Mouse (Mus musculus): ENCODE measurements around the gene Atp2b1. TPM values are rescaled to one million over a fixed set of nuclear protein-coding genes. Genes with fewer than 3 reads are reported as not detected.

Gene Atp2b1
- total and polyA plus RNA-seq, 3 experiments: 25.0 to 41.7 (median 31.7) TPM

DNA sequence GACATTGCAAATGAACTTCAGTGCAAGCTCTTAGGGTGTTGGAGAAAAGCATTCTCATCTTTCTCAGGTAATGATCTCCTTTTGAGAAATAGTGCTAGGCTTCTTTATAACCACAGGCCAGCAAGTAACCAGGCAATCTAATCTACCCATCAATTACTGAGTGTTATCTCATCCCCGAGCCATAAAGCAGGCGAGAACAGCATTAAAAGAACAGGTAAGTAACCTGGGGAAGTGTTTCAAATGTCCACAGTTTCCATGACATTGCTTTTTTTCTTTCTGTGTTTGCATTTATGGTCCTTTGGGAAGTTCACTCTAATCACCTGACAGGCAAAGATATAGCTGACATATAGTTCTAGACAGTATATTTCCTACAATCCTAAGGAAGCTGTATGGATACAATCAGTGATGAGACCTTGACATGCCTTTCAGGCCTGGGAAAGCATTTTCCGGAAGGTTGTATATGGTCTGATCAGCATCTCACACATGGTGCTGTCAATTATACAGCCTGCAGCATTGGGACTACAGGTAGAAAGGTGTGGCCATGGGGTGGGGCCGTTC, 45.8 kb upstream of the Atp2b1 start:
- no peaks in the 10 kb centered on the region for H3K9me3 ChIP-seq (replicated peaks; ENCODE audit: low read length)
- TF ChIP-seq E2F4 (IDR thresholded peaks at IDR 0.05; ENCODE audit: insufficient replicate concordance, low read depth, low read length): no peak
- no peak for TF ChIP-seq MAX (IDR thresholded peaks at IDR 0.05; ENCODE audit: low read length)
- TF ChIP-seq ETS1 (conservative IDR thresholded peaks at IDR 0.05; ENCODE audit: low read depth, low read length): no peak
- TF ChIP-seq ZC3H11A (IDR thresholded peaks at IDR 0.05; ENCODE audit: low read depth, low read length): no peak
- no peak for TF ChIP-seq JUN (IDR thresholded peaks at IDR 0.05; ENCODE audit: insufficient read depth, low read depth, low read length)
- no peak for TF ChIP-seq MYC (IDR thresholded peaks at IDR 0.05; ENCODE audit: low read depth, low read length)
- no peak for TF ChIP-seq CHD1 (IDR thresholded peaks at IDR 0.05; ENCODE audit: low read depth, low read length)
- TF ChIP-seq NRF1 (IDR thresholded peaks at IDR 0.05; ENCODE audit: low read depth, low read length): no peak
- no peak for TF ChIP-seq IRF4 (IDR thresholded peaks at IDR 0.05; ENCODE audit: low read depth, low read length)
- no peaks in the 10 kb centered on the region for H3K36me3 ChIP-seq (replicated peaks in 1 of 2; ENCODE audit: control insufficient read depth in 1 of 2, insufficient read depth in 1 of 2, low read length in 1 of 2)
- no peak overlapping the region for H3K4me2 ChIP-seq (ENCODE audit: insufficient read depth, low read depth, poor library complexity, severe bottlenecking)
- H3K4me3 ChIP-seq (replicated peaks in 1 of 3; ENCODE audit: low read depth in 2 of 3, low read length in 2 of 3, poor library complexity in 1 of 3): no peak overlapping the region
- H3K9ac ChIP-seq (ENCODE audit: insufficient read depth, low read depth): no peak overlapping the region
- no peaks in the 10 kb centered on the region for H3K27me3 ChIP-seq (replicated peaks)
- no peaks in the 10 kb centered on the region for H3K4me1 ChIP-seq (ENCODE audit: control insufficient read depth in 1 of 2, insufficient read depth in 2 of 2)
- in situ Hi-C loops (cut with MboI; ENCODE audit: low pct_ligation_motif_present, low pct_unique_long_range_greater_than_20kb, low sequenced_read_pairs) (no loop called here), dilution Hi-C loops (cut with MboI; ENCODE audit: extremely low pct_ligation_motif_present, extremely low pct_unique_long_range_greater_than_20kb, low sequenced_read_pairs) (no loop called here)
- DNase-seq (ENCODE audit: extremely low read depth): no peak
- no peak overlapping the region for H3K27ac ChIP-seq (ENCODE audit: insufficient read depth, low read depth)
- H3K79me2 ChIP-seq (replicated peaks; ENCODE audit: control insufficient read depth, extremely low read depth, insufficient read depth, poor library complexity, severe bottlenecking): no peaks in the 10 kb centered on the region

DNA sequence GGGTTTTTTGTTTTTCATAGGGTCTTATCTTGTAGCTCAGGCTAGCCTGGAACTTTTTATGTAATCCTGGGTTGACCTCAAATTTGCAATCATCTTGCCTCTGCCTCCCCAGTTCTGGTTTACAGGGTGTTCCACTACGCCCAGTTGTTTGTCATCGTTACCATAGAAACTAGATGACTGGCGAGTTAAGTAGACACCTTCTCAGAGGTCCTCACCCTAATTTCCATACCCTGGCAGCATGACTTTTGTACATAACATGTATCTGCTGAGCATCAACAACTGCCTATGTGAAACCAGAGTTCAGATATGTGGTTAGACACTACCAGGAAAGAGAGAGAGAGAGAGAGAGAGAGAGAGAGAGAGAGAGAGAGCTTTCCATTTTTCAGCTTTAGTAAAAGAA, 36.4 kb upstream of the Atp2b1 start:
- Histone ChIP-seq H3K36me3 (replicated peaks in 1 of 2; ENCODE audit: control insufficient read depth in 1 of 2, insufficient read depth in 1 of 2, low read length in 1 of 2) (no peaks in the 10 kb centered on the region), H3K27ac (ENCODE audit: insufficient read depth, low read depth) (no peak overlapping the region), H3K4me1 (ENCODE audit: control insufficient read depth in 1 of 2, insufficient read depth in 2 of 2) (peaks cover 10 to 39% of the 10 kb centered on the region in 2 experiments), H3K4me3 (replicated peaks in 1 of 3; ENCODE audit: low read depth in 2 of 3, low read length in 2 of 3, poor library complexity in 1 of 3) (no peak overlapping the region), H3K4me2 (ENCODE audit: insufficient read depth, low read depth, poor library complexity, severe bottlenecking) (peak overlapping the region; percentile 82), H3K9ac (ENCODE audit: insufficient read depth, low read depth) (no peak overlapping the region), H3K27me3 (replicated peaks) (no peaks in the 10 kb centered on the region), H3K79me2 (replicated peaks; ENCODE audit: control insufficient read depth, extremely low read depth, insufficient read depth, poor library complexity, severe bottlenecking) (no peaks in the 10 kb centered on the region), H3K9me3 (replicated peaks; ENCODE audit: low read length) (no peaks in the 10 kb centered on the region)
- in situ Hi-C loops (cut with MboI; ENCODE audit: low pct_ligation_motif_present, low pct_unique_long_range_greater_than_20kb, low sequenced_read_pairs): no loop called here
- DNase-seq (ENCODE audit: extremely low read depth): peak; percentile 87
- dilution Hi-C loops (cut with MboI; ENCODE audit: extremely low pct_ligation_motif_present, extremely low pct_unique_long_range_greater_than_20kb, low sequenced_read_pairs): no loop called here
- TF ChIP-seq MXI1 (IDR thresholded peaks at IDR 0.05; ENCODE audit: low read depth, low read length): peak; percentile 79; the same call in 1 of the 2 replicates
- TF ChIP-seq SIN3A (IDR thresholded peaks at IDR 0.05; ENCODE audit: low read length): peak; percentile 36; the same call in 1 of the 2 replicates
- no peak for TF ChIP-seq EP300 (IDR thresholded peaks at IDR 0.05; ENCODE audit: low read length)
- 0 out of 2 replicates have a peak, but pooled peaks have one; percentile 11 for TF ChIP-seq IRF4 (IDR thresholded peaks at IDR 0.05; ENCODE audit: low read depth, low read length)

DNA sequence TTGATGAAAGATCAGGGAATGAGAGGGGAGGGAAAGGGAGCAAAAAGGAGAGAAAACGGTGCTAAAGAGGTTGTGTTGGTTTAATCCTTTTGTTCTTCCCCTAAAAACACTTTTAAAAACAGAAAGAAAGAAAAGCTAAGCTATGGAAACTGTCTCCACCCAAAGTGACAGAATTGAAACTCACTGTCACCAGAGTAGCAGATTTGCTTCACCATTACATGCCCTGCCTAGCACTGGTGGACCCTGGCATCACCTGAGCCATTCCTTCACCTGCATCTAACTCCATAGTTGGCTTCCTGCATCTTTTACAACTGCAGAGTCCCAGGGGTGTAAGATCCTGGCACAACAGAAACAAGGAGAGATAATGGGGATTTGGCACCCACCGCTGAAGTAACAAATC, 35.6 kb upstream of the Atp2b1 start:
- no peak overlapping the region; the same call in 1 of the 2 replicates for H3K9ac ChIP-seq (ENCODE audit: insufficient read depth, low read depth)
- dilution Hi-C loops (cut with MboI; ENCODE audit: extremely low pct_ligation_motif_present, extremely low pct_unique_long_range_greater_than_20kb, low sequenced_read_pairs): no loop called here
- no peaks in the 10 kb centered on the region for H3K9me3 ChIP-seq (replicated peaks; ENCODE audit: low read length)
- H3K27me3 ChIP-seq (replicated peaks): no peaks in the 10 kb centered on the region
- peaks cover 10 to 39% of the 10 kb centered on the region in 2 experiments for H3K4me1 ChIP-seq (ENCODE audit: control insufficient read depth in 1 of 2, insufficient read depth in 2 of 2)
- TF ChIP-seq CTCF (conservative IDR thresholded peaks at IDR 0.05 in 1 of 2, IDR thresholded peaks at IDR 0.05 in 1 of 2; ENCODE audit: low read depth in 2 of 2, low read length in 2 of 2) (no peak), ZNF384 (IDR thresholded peaks at IDR 0.05; ENCODE audit: low read depth, low read length) (no peak), HCFC1 (IDR thresholded peaks at IDR 0.05; ENCODE audit: low read depth, low read length) (no peak), NRF1 (IDR thresholded peaks at IDR 0.05; ENCODE audit: low read depth, low read length) (no peak), CHD2 (IDR thresholded peaks at IDR 0.05; ENCODE audit: low read length) (no peak), IRF4 (IDR thresholded peaks at IDR 0.05; ENCODE audit: low read depth, low read length) (no peak), JUN (IDR thresholded peaks at IDR 0.05; ENCODE audit: insufficient read depth, low read depth, low read length) (no peak), TCF12 (IDR thresholded peaks at IDR 0.05; ENCODE audit: low read depth, low read length) (0 out of 2 replicates have a peak, but pooled peaks have one; percentile 4), TBP (conservative IDR thresholded peaks at IDR 0.05; ENCODE audit: low read depth, low read length) (0 out of 2 replicates have a peak, but pooled peaks have one; percentile 22), SIN3A (IDR thresholded peaks at IDR 0.05; ENCODE audit: low read length) (no peak), RAD21 (IDR thresholded peaks at IDR 0.05; ENCODE audit: low read depth, low read length) (no peak), E2F4 (IDR thresholded peaks at IDR 0.05; ENCODE audit: insufficient replicate concordance, low read depth, low read length) (no peak)
- peak overlapping the region; percentile 8; the same call in 1 of the 2 replicates for H3K4me2 ChIP-seq (ENCODE audit: insufficient read depth, low read depth, poor library complexity, severe bottlenecking)
- H3K79me2 ChIP-seq (replicated peaks; ENCODE audit: control insufficient read depth, extremely low read depth, insufficient read depth, poor library complexity, severe bottlenecking): no peaks in the 10 kb centered on the region
- peak overlapping the region; percentile 36 for H3K27ac ChIP-seq (ENCODE audit: insufficient read depth, low read depth)
- no peaks in the 10 kb centered on the region for H3K36me3 ChIP-seq (replicated peaks in 1 of 2; ENCODE audit: control insufficient read depth in 1 of 2, insufficient read depth in 1 of 2, low read length in 1 of 2)
- H3K4me3 ChIP-seq (replicated peaks in 1 of 3; ENCODE audit: low read depth in 2 of 3, low read length in 2 of 3, poor library complexity in 1 of 3): no peak overlapping the region
- no peak for DNase-seq (ENCODE audit: extremely low read depth)
- in situ Hi-C loops (cut with MboI; ENCODE audit: low pct_ligation_motif_present, low pct_unique_long_range_greater_than_20kb, low sequenced_read_pairs): no loop called here

Data from CH12.LX (cell line).